Mouse (Mus musculus): ENCODE measurements around the gene Gpr146.

DNA sequence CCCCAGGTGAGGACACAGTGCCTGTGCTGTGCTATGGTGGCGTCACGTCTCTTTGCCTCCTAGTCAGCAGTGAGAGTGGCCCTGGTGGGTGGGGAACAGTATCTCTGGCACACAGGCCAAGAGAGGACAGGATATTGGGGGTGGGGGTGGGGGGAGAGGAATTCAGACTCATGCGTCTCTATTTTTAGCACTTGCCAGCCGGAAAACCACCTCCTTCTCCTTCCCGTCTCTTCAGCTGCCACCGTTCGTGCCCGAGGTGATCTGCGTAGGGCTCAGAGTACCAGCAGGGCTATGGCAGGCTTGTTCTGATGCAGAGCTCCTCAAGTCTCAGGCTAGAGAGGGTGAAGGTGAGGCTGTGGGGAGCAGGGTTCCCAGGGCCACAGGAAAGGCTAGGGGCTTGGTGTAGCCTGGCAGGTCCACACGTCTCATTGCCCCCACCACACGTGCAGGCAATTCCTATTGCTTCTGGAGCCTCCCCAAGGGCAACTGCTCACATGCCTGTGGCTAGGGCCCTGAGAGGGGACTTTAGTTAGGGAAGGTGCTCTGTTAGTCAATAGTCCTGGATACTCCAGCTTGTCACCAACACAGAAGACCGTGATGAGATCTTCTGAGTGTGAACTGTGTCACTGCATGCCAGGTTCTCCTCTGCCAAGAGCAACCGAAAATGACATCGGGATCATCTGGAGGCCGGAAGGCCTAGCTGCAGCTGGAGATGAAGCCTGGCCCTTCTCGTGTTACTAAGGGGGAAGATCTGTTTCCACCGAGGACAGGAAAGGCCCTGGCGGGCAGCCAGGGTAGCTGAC is at the start of gene Gpr146:
- no peak for TF ChIP-seq CTCF (IDR thresholded peaks at IDR 0.05; ENCODE audit: low read depth)
- peak; percentile 70 for TF ChIP-seq EP300 (IDR thresholded peaks at IDR 0.05; ENCODE audit: low read depth)

Measured in heart, postnatal 0 days (tissue).